Mouse (Mus musculus) cortical plate, adult 2 months (tissue): ENCODE measurements at regions not wholly inside any gene's neighbourhood (a gene's known extent, or its start where the extent isn't known, plus 50 kb on each side); places are given as distances from the start of the nearest gene placed in this dataset.

Source experiments
- H3K27ac ChIP-seq: fragments of 200-500 bp; 2 replicates; pipeline ENCODE4 v1.5.1; 2012; ENCODE audit warnings: low read length, control low read depth, inconsistent platforms; ENCODE audit not compliant: insufficient read depth
- H3K4me1 ChIP-seq: fragments of 200-500 bp; 2 replicates; pipeline ENCODE4 v1.6.1; 2011; ENCODE audit warnings: low read length; ENCODE audit not compliant: control insufficient read depth, insufficient read depth
- H3K4me3 ChIP-seq: fragments of 200-500 bp; 2 replicates; pipeline ENCODE4 v1.5.1; 2011; ENCODE audit warnings: mild to moderate bottlenecking, low read length, control low read depth; ENCODE audit not compliant: insufficient read depth
- CTCF ChIP-seq: fragments of 200-500 bp; IDR thresholded peaks from 2 replicates; pipeline ENCODE4 v1.5.1; 2011; ENCODE audit warnings: mild to moderate bottlenecking, control low read depth, low read length; ENCODE audit not compliant: insufficient read depth; ENCODE audit errors: extremely low read depth
- POLR2A ChIP-seq: fragments of 200-500 bp; IDR thresholded peaks from 2 replicates; pipeline ENCODE4 v1.6.1; 2011; ENCODE audit warnings: mild to moderate bottlenecking, low read length, control low read depth; ENCODE audit not compliant: insufficient read depth; ENCODE audit errors: extremely low read depth

GRCm38 (mm10) chr6:49694851-49695250, 127.7 kb upstream of the Npy start:
- Histone ChIP-seq H3K27ac (no peak overlapping the region), H3K4me1 (no peaks in the 10 kb centered on the region), H3K4me3 (no peak overlapping the region)
- no peak for TF ChIP-seq POLR2A
- TF ChIP-seq CTCF: no peak

- no peak for TF ChIP-seq POLR2A
- TF ChIP-seq CTCF: no peak
These were observed 125.5 kb upstream of the Npy start for GRCm38 (mm10) chr6:49696990-49697389.

GRCm38 (mm10) chr6:49701453-49701852, 121.1 kb upstream of the Npy start:
- Histone ChIP-seq H3K4me3 (no peak overlapping the region), H3K4me1 (no peaks in the 10 kb centered on the region), H3K27ac (no peak overlapping the region)
- TF ChIP-seq POLR2A: no peak
- TF ChIP-seq CTCF: no peak

More at GRCm38 (mm10) chr6:49696990-49697389, 125.5 kb upstream of the Npy start:
- no peak overlapping the region for H3K27ac ChIP-seq
- no peaks in the 10 kb centered on the region for H3K4me1 ChIP-seq
- H3K4me3 ChIP-seq: no peak overlapping the region

GRCm38 (mm10) chr6:49712980-49713379, 109.5 kb upstream of the Npy start:
- Histone ChIP-seq H3K4me1 (peaks cover 2% of the 10 kb centered on the region; the same call in 1 of the 2 replicates), H3K4me3 (no peak overlapping the region), H3K27ac (no peak overlapping the region)
- TF ChIP-seq POLR2A (no peak), CTCF (no peak)

DNA sequence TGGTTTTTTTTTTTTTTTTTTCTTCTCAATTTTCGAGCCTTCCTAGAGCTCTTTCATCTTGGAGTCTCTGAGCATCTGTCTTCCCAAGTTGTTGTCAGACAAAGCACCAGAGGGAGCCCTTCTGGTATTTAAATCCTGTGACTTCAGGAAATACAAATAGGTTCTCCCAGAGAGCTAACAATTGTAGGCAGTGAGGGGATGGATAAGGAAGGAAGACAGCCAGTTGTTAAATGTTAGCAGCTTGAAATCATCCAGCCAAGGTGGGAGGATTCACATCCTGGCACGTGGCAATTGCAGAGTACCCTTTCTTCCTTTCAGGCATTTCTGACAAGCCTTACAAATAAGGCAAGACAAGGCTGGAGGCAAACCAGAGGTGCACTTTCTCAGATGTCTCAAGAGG, 106.0 kb upstream of the Npy start:
- TF ChIP-seq CTCF (peak; percentile 9; the same call in 1 of the 2 replicates), POLR2A (no peak)
- H3K27ac ChIP-seq: no peak overlapping the region
- peaks cover 2% of the 10 kb centered on the region; the same call in 1 of the 2 replicates for H3K4me1 ChIP-seq
- H3K4me3 ChIP-seq: no peak overlapping the region

GRCm38 (mm10) chr6:49716945-49717344, 105.6 kb upstream of the Npy start:
- TF ChIP-seq POLR2A: no peak
- no peak for TF ChIP-seq CTCF
- Histone ChIP-seq H3K4me3 (no peak overlapping the region), H3K27ac (no peak overlapping the region), H3K4me1 (peaks cover 2% of the 10 kb centered on the region; the same call in 1 of the 2 replicates)

GRCm38 (mm10) chr6:49733191-49733590, 89.3 kb upstream of the Npy start:
- TF ChIP-seq POLR2A (no peak), CTCF (no peak)
- no peak overlapping the region for H3K27ac ChIP-seq
- no peak overlapping the region for H3K4me3 ChIP-seq
- no peaks in the 10 kb centered on the region for H3K4me1 ChIP-seq

GRCm38 (mm10) chr6:49743157-49743556, 79.4 kb upstream of the Npy start:
- H3K4me3 ChIP-seq: no peak overlapping the region
- H3K4me1 ChIP-seq: peaks cover 2% of the 10 kb centered on the region; the same call in 1 of the 2 replicates
- H3K27ac ChIP-seq: no peak overlapping the region
- TF ChIP-seq CTCF (no peak), POLR2A (no peak)

GRCm38 (mm10) chr6:49745301-49745700, 77.2 kb upstream of the Npy start:
- H3K27ac ChIP-seq: no peak overlapping the region

GRCm38 (mm10) chr6:49750544-49750943, 72.0 kb upstream of the Npy start:
- no peak overlapping the region for H3K27ac ChIP-seq
- peaks cover 2% of the 10 kb centered on the region; the same call in 1 of the 2 replicates for H3K4me1 ChIP-seq
- TF ChIP-seq POLR2A (no peak), CTCF (no peak)
- no peak overlapping the region for H3K4me3 ChIP-seq

More at GRCm38 (mm10) chr6:49745301-49745700, 77.2 kb upstream of the Npy start:
- no peak for TF ChIP-seq POLR2A
- no peak for TF ChIP-seq CTCF
- Histone ChIP-seq H3K4me3 (no peak overlapping the region), H3K4me1 (peaks cover 2% of the 10 kb centered on the region; the same call in 1 of the 2 replicates)

GRCm38 (mm10) chr6:49759614-49760013, 62.9 kb upstream of the Npy start:
- H3K4me3 ChIP-seq: no peak overlapping the region
- H3K4me1 ChIP-seq: no peaks in the 10 kb centered on the region
- no peak for TF ChIP-seq POLR2A
- TF ChIP-seq CTCF: no peak
- no peak overlapping the region for H3K27ac ChIP-seq
